27 mouse cellular contexts compared by ENCODE assay signal in the genomic region with DNA sequence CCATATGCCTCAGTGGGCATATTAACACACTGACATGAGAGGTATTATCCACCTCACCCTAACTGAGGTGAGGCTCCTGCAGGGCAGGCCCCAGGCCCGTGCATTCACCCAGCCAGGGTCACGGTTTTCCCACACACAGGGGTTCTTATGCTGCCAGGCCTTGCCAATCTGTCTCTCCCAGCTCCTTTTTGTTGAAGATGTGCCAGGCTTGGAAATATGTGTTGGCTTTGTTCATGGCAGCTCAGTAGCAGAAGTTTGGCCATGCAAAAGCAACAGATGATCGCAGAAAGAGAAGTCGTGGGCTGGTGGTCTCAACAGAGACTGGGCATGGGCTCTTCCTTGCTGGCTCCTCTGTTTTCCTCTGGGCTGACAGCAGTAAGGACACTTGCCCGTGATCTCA.
DNase-seq lines count a peak whose midpoint lies in the region; ATAC-seq and TF ChIP-seq lines count a peak whose summit lies in the region.
"Had no signal": no experiment of that assay in that cellular context is flagged by ENCODE, and none has a peak within 500 bp of the region (broad histone marks: within the 10 kb centered on the region; RNA-seq: fewer than 3 reads in every experiment).

No protein-coding gene starts in this region.

- H3K27me3 ChIP-seq in forebrain, postnatal 0 days (ENCODE audit: insufficient read depth, low read length): no peaks in the 10 kb centered on the region
- H3K27me3 ChIP-seq in forebrain, embryonic 12.5 days: no peaks in the 10 kb centered on the region
- H3K27me3 ChIP-seq: embryonic facial prominence, embryonic 12.5 days; limb, embryonic 12.5 days; liver, embryonic 15.5 days; neural tube, embryonic 12.5 days; Patski had no signal

- H3K4me2 ChIP-seq in forebrain, postnatal 0 days (ENCODE audit: low read depth): no peak overlapping the region
- H3K4me2 ChIP-seq in forebrain, embryonic 12.5 days: no peak overlapping the region
- H3K4me2 ChIP-seq: embryonic facial prominence, embryonic 12.5 days; limb, embryonic 12.5 days; liver, embryonic 15.5 days; lung, embryonic 14.5 days; neural tube, embryonic 12.5 days had no signal

- H3K4me3 ChIP-seq in forebrain, postnatal 0 days (ENCODE audit: low read depth, low read length): no peak overlapping the region
- H3K4me3 ChIP-seq in forebrain, embryonic 12.5 days (replicated peaks): no peak overlapping the region
- H3K4me3 ChIP-seq: embryonic facial prominence, embryonic 12.5 days; hindbrain, embryonic 10.5 days; limb, embryonic 12.5 days; liver, embryonic 15.5 days; midbrain, embryonic 10.5 days; myocyte; neural tube, embryonic 12.5 days had no signal

- H3K4me1 ChIP-seq in forebrain, postnatal 0 days (ENCODE audit: insufficient read depth): no peaks in the 10 kb centered on the region
- no peaks in the 10 kb centered on the region for H3K4me1 ChIP-seq in forebrain, embryonic 12.5 days
- H3K4me1 ChIP-seq: embryonic facial prominence, embryonic 12.5 days; hindbrain, embryonic 10.5 days; limb, embryonic 12.5 days; liver, embryonic 15.5 days; midbrain, embryonic 10.5 days; neural tube, embryonic 12.5 days had no signal

- no peak for TF ChIP-seq CTCF in forebrain, postnatal 0 days (IDR thresholded peaks at IDR 0.05; ENCODE audit: low read depth)

- intact Hi-C loops in left cerebral cortex, postnatal 4 days (cut with DNase I): no loop called here

- no peak overlapping the region for H3K27ac ChIP-seq in forebrain, postnatal 0 days (ENCODE audit: low read depth, low read length)
- no peak overlapping the region for H3K27ac ChIP-seq in forebrain, embryonic 12.5 days
- H3K27ac ChIP-seq: embryonic facial prominence, embryonic 12.5 days; hindbrain, embryonic 10.5 days; limb, embryonic 12.5 days; liver, embryonic 15.5 days; midbrain, embryonic 10.5 days; neural tube, embryonic 12.5 days had no signal

- no peaks in the 10 kb centered on the region for H3K36me3 ChIP-seq in forebrain, postnatal 0 days (ENCODE audit: insufficient read depth)
- no peaks in the 10 kb centered on the region for H3K36me3 ChIP-seq in forebrain, embryonic 12.5 days (replicated peaks)
- H3K36me3 ChIP-seq: embryonic facial prominence, embryonic 12.5 days; hindbrain, embryonic 10.5 days; limb, embryonic 12.5 days; liver, embryonic 15.5 days; midbrain, embryonic 10.5 days; neural tube, embryonic 12.5 days had no signal

- no peak for ATAC-seq in forebrain, postnatal 0 days
- ATAC-seq in forebrain, embryonic 12.5 days (ENCODE audit: low FRiP score): no peak
- ATAC-seq in activated CD4-positive, CD25-positive, alpha-beta regulatory T cell, adult 4 months: no peak
- ATAC-seq: hindbrain, embryonic 16.5 days; intestine, postnatal 0 days; midbrain, embryonic 16.5 days; Patski had no signal

- WGBS in forebrain, postnatal 0 days: 65% methylated on average over 5 of the region's 5 CpGs
- 88% methylated on average over 5 of the region's 5 CpGs for WGBS in forebrain, embryonic 12.5 days

- no peaks in the 10 kb centered on the region for H3K9me3 ChIP-seq in forebrain, postnatal 0 days (ENCODE audit: low read length)
- H3K9me3 ChIP-seq in forebrain, embryonic 12.5 days: no peaks in the 10 kb centered on the region
- H3K9me3 ChIP-seq: embryonic facial prominence, embryonic 12.5 days; hindbrain, embryonic 10.5 days; limb, embryonic 12.5 days; liver, embryonic 15.5 days; midbrain, embryonic 10.5 days; neural tube, embryonic 12.5 days had no signal

- no peak overlapping the region for H3K9ac ChIP-seq in forebrain, postnatal 0 days
- H3K9ac ChIP-seq in forebrain, embryonic 12.5 days: no peak overlapping the region
- H3K9ac ChIP-seq: embryonic facial prominence, embryonic 12.5 days; limb, embryonic 12.5 days; liver, embryonic 15.5 days; lung, embryonic 14.5 days; neural tube, embryonic 12.5 days had no signal

- DNase-seq in forebrain, postnatal 0 days: peak; percentile 54
- peak; percentile 32 for DNase-seq in left cerebral cortex, postnatal 4 days
- DNase-seq in left cerebral cortex, adult 11 months (ENCODE audit: low spot score): no peak
- peak; percentile 5 to 22 for DNase-seq in layer of hippocampus, adult 8-10 months (ENCODE audit: low spot score in 2 of 2)
- peak; percentile 19 for DNase-seq in telencephalon, adult 2 months (ENCODE audit: low read depth, low spot score)
- DNase-seq: adrenal gland, postnatal 25 days; cerebellum, adult 8-10 months; embryo, embryonic 11 days; gastrocnemius, postnatal 10 days; heart, postnatal 14 days; kidney, adult 9 months; kidney, postnatal 14 days; lung, embryonic 14.5 days; right cerebral cortex, postnatal 14 days had no signal
